Mouse (Mus musculus) bone marrow, adult 2 months (tissue): ENCODE results near the gene Zyg11b.

ENCODE experiments used
- CTCF ChIP-seq: fragments of 200-500 bp; IDR thresholded peaks from 2 replicates; pipeline ENCODE4 v1.5.1; 2011; ENCODE audit warnings: low read length, control low read depth; ENCODE audit not compliant: control insufficient read depth, insufficient read depth
- POLR2A ChIP-seq: fragments of 200-500 bp; IDR thresholded peaks from 2 replicates; pipeline ENCODE4 v1.6.1; 2011; ENCODE audit warnings: low read depth, mild to moderate bottlenecking, control low read depth, low read length, borderline replicate concordance; ENCODE audit not compliant: control insufficient read depth

- TF ChIP-seq CTCF (no peak), POLR2A (no peak)
Observed at GRCm38 (mm10) chr4:108199236-108199635, 101.7 kb downstream of the Zyg11b start.
